Mouse (Mus musculus) neural tube, embryonic 15.5 days (tissue): Measurements from ENCODE around the gene Hsf4. TPM values are rescaled to one million over a fixed set of nuclear protein-coding genes. Genes with fewer than 3 reads are reported as not detected.
A peak's percentile ranks its signal among the peaks of the same experiment; 100 is the strongest.

Source experiments
- ATAC-seq: fragments of 200-750 bp; cut with Nextera tagmentation; 2 replicates; pipeline ENCODE4 v1.8.0; 2017; ENCODE audit warnings: mild to moderate bottlenecking, moderate TSS enrichment, moderate library complexity; ENCODE audit not compliant: low FRiP score
- H3K27ac ChIP-seq: fragments of 300-500 bp; sonication (generic); replicated peaks from 2 replicates; pipeline ENCODE4 v1.5.1; 2015; ENCODE audit warnings: mild to moderate bottlenecking, inconsistent platforms
- H3K27me3 ChIP-seq: fragments of 300-500 bp; sonication (generic); replicated peaks from 2 replicates; pipeline ENCODE4 v1.6.1; 2015; ENCODE audit warnings: inconsistent platforms
- H3K36me3 ChIP-seq: fragments of 300-500 bp; sonication (generic); 2 replicates; pipeline ENCODE4 v1.6.1; 2015; ENCODE audit warnings: inconsistent platforms
- H3K4me1 ChIP-seq: fragments of 300-500 bp; sonication (generic); 2 replicates; pipeline ENCODE4 v1.6.1; 2015; ENCODE audit warnings: inconsistent platforms
- H3K4me2 ChIP-seq: fragments of 300-500 bp; sonication (generic); 2 replicates; pipeline ENCODE4 v1.6.1; 2015; ENCODE audit warnings: inconsistent platforms, mild to moderate bottlenecking, moderate library complexity
- H3K4me3 ChIP-seq: fragments of 300-500 bp; sonication (generic); replicated peaks from 2 replicates; pipeline ENCODE4 v1.5.1; 2015; ENCODE audit warnings: mild to moderate bottlenecking, inconsistent platforms
- H3K9ac ChIP-seq: fragments of 300-500 bp; sonication (generic); replicated peaks from 2 replicates; pipeline ENCODE4 v1.6.1; 2015; ENCODE audit warnings: mild to moderate bottlenecking, inconsistent platforms
- H3K9me3 ChIP-seq: fragments of 300-500 bp; sonication (generic); replicated peaks from 2 replicates; pipeline ENCODE4 v1.6.1; 2016; ENCODE audit warnings: inconsistent platforms
- WGBS: fragments of 180-500 bp; shearing (Covaris S2); methylation state at CpG from one replicate; pipeline ENCODE4 v1.1.7; 2015; ENCODE audit warnings: mixed read lengths; 5-methylcytosine and 5-hydroxymethylcytosine counted together
- polyA plus RNA-seq: library from polyadenylated mRNA; unstranded; fragments of >200 nt; fragmentation: Nextera tagmentation; extraction: Ambion mirVana; gene quantifications from 2 replicates; pipeline ENCODE4 v1.2.1, GENCODE M21; 2015

Gene Hsf4
- polyA plus RNA-seq, 1 experiment from 2014 or later, result 0.92 TPM

- Histone ChIP-seq H3K4me3 (peak overlapping the region; percentile 75), H3K36me3 (peaks cover 44% of the 10 kb centered on the region), H3K27ac (peak overlapping the region; percentile 61; the same call in 1 of the 2 replicates), H3K9me3 (no peaks in the 10 kb centered on the region), H3K27me3 (no peaks in the 10 kb centered on the region; the same call in 1 of the 2 replicates), H3K4me2 (peak overlapping the region; percentile 90), H3K9ac (peak overlapping the region; percentile 82), H3K4me1 (peaks cover 26% of the 10 kb centered on the region)
- 0 out of 2 replicates have a peak, but pooled peaks have one; percentile 2 for ATAC-seq
- WGBS, result 67% methylated on average over 18 of the region's 18 CpGs
Observed at GRCm38 (mm10) chr8:105298351-105299252, 29.0 kb downstream of the Hsf4 start.

- no peak overlapping the region for H3K9ac ChIP-seq
- peaks cover 33% of the 10 kb centered on the region for H3K4me1 ChIP-seq
- peaks cover 52% of the 10 kb centered on the region for H3K36me3 ChIP-seq
- WGBS, result 97% methylated on average over 8 of the region's 8 CpGs
- H3K27me3 ChIP-seq, result no peaks in the 10 kb centered on the region; the same call in 1 of the 2 replicates
- no peak overlapping the region for H3K4me3 ChIP-seq
- no peak overlapping the region for H3K4me2 ChIP-seq
- no peaks in the 10 kb centered on the region for H3K9me3 ChIP-seq
- no peak for ATAC-seq
- no peak overlapping the region for H3K27ac ChIP-seq
Observed at GRCm38 (mm10) chr8:105299962-105300361, 30.4 kb downstream of the Hsf4 start.

DNA sequence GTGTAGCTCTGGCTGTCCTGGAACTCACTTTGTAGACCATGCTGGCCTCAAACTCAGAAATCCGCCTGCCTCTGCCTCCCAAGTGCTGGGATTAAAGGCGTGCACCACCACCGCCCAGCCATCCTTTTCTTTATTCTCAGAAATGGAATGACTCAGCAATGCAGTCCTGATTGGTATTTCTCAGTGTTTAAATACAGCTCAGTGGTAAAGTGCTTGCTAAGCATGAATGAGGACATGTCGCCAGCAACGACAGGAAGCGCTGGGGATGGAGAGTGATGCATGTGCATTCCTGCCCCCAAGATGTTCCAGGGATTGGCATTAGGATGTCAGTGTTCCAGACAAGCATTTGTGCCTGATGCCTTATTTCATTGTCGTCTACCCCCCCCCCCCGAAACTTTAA, 33.8 kb downstream of the Hsf4 start:
- H3K4me2 ChIP-seq, result no peak overlapping the region
- no peak overlapping the region for H3K9ac ChIP-seq
- peaks cover 34% of the 10 kb centered on the region for H3K4me1 ChIP-seq
- peaks cover 74% of the 10 kb centered on the region for H3K36me3 ChIP-seq
- WGBS, result 88% methylated on average over 8 of the region's 8 CpGs
- no peak overlapping the region for H3K4me3 ChIP-seq
- no peak for ATAC-seq
- H3K27ac ChIP-seq, result no peak overlapping the region
- H3K27me3 ChIP-seq, result no peaks in the 10 kb centered on the region
- no peaks in the 10 kb centered on the region for H3K9me3 ChIP-seq

DNA sequence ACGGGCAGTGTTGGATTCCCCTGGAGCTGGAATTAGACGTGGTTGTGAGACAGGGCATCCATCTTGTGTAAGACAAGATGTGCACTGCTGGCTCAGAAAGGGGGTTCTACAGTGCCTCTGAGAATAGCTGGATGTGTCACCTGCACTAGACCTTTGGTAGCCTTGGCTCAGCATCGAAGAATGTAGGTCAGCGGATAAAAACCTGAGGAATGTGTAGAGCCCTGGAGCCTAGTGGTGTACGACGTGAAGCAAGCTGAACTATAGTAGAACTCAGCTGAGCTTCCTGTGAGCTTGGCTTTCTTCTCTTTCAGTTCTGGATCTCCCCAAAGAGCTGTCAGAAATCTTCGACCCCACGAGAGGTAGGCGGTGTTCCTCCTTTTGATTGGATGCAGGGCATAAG, 34.3 kb downstream of the Hsf4 start:
- H3K36me3 ChIP-seq, result peaks cover 76% of the 10 kb centered on the region
- 77% methylated on average over 9 of the region's 9 CpGs for WGBS
- peaks cover 29% of the 10 kb centered on the region for H3K4me1 ChIP-seq
- no peaks in the 10 kb centered on the region for H3K9me3 ChIP-seq
- no peak overlapping the region for H3K4me2 ChIP-seq
- no peak overlapping the region for H3K9ac ChIP-seq
- H3K27ac ChIP-seq, result no peak overlapping the region
- no peak overlapping the region for H3K4me3 ChIP-seq
- no peak for ATAC-seq
- H3K27me3 ChIP-seq, result no peaks in the 10 kb centered on the region

DNA sequence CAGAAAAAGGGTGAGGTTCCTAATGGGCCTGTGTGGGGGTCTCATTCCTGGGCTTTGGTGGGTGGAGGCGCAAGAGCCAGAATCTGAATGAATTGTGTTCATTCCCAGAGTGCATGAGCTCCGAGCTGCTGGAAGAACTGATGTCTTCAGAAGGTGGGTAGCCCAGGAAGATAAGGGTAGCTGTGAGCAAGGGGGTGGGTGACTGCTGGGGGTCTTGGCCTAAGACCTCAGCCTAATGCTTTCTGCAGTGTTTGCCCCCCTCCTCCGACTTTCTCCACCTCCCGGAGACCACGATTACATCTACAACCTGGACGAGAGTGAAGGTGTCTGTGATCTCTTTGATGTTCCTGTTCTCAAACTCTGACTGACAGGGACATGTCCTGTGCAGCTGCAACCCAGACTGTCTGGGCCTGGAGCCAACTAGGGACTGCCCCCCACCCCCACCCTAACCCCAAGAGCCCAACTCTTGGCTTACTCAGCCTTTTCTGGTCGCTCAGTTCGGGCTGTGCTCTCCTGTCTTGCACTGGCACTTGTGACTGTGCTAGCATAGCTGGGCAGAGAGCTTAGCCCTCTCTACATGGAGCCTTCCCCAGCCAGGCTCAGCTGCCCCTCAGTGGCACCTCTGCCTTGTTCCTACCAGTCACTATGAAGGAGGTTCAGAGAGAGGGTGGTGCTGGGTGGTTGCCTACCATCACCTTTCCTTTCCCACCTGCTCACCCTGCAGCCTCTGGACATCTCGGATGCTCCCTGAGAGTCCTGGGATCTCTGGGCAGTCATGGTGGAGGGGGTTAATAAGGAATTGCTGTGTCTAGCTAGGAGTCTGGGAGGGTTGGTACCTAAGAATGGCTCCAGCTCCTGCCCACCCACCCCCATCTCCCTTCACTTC, 35.0 kb downstream of the Hsf4 start:
- Histone ChIP-seq H3K4me2 (no peak overlapping the region), H3K36me3 (peaks cover 78% of the 10 kb centered on the region), H3K9me3 (no peaks in the 10 kb centered on the region), H3K9ac (no peak overlapping the region), H3K27me3 (no peaks in the 10 kb centered on the region), H3K27ac (peak overlapping the region; percentile 48), H3K4me3 (no peak overlapping the region), H3K4me1 (peaks cover 24% of the 10 kb centered on the region)
- ATAC-seq, result no peak
- 72% methylated on average over 9 of the region's 9 CpGs for WGBS

DNA sequence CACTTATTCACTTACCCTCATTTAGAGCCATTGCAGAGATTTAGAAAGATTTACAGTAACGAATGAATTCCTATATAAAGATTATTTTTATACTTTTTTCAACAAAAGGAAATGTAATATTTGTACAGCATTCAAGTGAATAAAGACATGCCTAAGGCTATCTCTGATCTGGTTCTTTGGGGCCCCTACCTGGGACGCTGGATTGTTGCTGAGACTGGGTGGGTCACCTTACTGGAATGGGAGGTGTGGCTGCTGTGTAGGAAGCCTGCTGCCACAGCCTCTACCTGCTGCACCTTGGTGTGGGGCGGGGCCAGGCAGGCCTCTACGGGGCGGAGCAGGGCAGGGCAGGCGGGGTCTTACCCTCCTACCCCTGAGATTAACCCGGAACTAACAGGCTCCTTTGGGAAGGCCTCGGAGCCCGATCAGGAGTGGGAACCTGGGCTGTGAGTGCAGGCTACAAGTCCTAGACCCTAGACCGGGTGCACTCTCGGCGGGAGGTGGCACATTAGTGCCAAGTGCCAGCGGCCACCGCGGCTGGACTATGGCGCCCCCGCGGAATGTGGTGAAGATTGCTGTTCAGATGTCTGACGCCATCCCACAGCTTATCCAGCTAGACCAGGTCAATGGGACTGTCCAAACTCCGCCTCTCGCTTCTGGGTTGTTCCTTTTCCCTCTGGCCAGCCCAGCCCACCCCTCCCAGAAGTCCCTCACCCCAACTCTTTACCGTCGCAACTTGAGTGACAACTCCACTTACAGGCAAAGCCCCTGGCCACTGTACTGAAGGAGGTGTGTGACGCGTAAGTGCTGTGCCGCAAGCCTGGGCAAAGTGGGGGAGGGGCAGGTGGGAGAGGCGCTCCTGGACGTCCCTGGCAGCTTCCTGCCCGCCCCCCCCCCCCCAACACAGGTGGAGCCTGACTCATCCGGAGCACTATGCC, 35.9 kb downstream of the Hsf4 start, which contains the start of gene Elmo3:
Elmo3 (plus strand) TSS at position 391 of the 935 bp plus-strand sequence.
- WGBS, result 12% methylated on average over 30 of the region's 30 CpGs
- Histone ChIP-seq H3K4me3 (peak within 1 kb of the TSS; percentile 8), H3K4me2 (peak within 1 kb of the TSS; percentile 50), H3K4me1 (peaks cover 20% of the 10 kb centered on the region), H3K27ac (peak within 1 kb of the TSS; percentile 48), H3K9ac (no peak within 1 kb of the TSS), H3K27me3 (no peaks in the 10 kb centered on the region), H3K9me3 (no peaks in the 10 kb centered on the region), H3K36me3 (peaks cover 78% of the 10 kb centered on the region)
- ATAC-seq, result peak; percentile 55

DNA sequence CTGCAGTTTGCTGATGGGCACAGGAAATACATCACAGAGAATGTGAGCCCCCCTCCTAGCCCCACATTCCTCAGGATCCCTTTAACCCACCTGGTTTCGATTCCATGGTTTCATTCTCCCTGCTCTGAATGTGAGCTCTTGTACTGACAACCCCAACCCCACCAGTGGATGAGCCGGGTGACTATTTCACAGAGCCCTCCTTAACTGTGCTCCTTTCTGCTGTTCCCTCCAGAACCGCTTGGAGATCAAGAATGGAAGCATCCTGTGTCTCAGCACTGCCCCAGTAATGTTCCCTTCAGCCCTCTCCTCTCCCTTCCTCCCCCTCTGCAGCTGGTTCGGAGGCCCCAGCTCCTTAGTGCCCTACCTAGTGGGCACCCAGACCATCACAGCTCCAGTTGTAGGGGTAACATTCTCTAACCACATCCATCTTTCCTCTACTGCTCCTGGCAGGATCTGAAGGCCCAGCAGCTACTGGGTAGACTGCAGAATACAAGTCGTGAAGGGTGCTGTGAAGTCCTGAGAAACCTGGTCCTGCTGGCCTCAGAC, 36.6 kb downstream of the Hsf4 start:
- Histone ChIP-seq H3K4me2 (peak overlapping the region; percentile 50), H3K9ac (no peak overlapping the region), H3K9me3 (no peaks in the 10 kb centered on the region), H3K4me3 (no peak overlapping the region), H3K36me3 (peaks cover 74% of the 10 kb centered on the region), H3K27me3 (no peaks in the 10 kb centered on the region), H3K27ac (no peak overlapping the region), H3K4me1 (peaks cover 20% of the 10 kb centered on the region)
- 62% methylated on average over 5 of the region's 5 CpGs for WGBS
- ATAC-seq, result peak; percentile 14; the same call in 1 of the 2 replicates

DNA sequence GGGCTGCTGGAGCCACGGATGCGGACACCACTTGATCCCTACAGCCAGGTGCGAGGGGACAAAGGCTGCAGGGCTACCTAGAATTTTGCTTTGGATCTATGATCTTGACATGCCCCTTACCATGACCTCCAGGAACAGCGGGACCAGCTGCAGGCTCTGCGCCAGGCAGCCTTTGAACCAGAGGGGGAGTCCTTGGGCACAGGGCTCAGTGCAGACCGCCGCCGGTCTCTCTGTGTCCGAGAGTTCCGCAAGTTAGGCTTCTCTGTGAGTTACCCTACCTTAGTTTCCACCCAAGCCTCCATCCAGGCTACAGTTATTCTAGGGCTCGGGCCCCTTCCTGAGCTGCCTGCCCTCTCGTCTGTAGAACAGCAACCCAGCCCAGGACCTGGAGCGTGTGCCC, 38.1 kb downstream of the Hsf4 start:
- Histone ChIP-seq H3K9ac (no peak overlapping the region), H3K27ac (no peak overlapping the region), H3K4me3 (no peak overlapping the region), H3K9me3 (no peaks in the 10 kb centered on the region), H3K4me2 (no peak overlapping the region), H3K27me3 (no peaks in the 10 kb centered on the region), H3K4me1 (peaks cover 20% of the 10 kb centered on the region), H3K36me3 (peaks cover 74% of the 10 kb centered on the region)
- no peak for ATAC-seq
- 94% methylated on average over 13 of the region's 13 CpGs for WGBS

DNA sequence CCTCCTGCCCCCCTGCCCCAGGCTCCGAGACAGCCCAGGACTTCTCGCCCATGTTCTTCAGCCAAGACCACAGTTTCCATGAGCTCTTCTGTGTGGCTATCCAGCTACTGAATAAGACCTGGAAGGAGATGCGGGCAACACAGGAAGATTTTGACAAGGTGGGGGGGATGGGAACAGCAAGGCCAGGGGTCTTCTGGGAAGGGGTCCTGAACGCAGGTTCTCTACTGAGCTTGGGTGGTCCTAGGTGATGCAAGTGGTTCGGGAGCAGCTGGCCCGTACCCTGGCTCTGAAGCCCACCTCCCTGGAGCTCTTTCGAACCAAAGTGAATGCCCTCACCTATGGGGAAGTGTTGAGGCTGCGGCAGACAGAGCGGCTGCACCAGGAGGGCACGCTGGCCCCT, 38.8 kb downstream of the Hsf4 start:
- Histone ChIP-seq H3K4me1 (peaks cover 20% of the 10 kb centered on the region), H3K4me2 (no peak overlapping the region), H3K9ac (no peak overlapping the region), H3K4me3 (no peak overlapping the region), H3K36me3 (peaks cover 76% of the 10 kb centered on the region), H3K27me3 (no peaks in the 10 kb centered on the region), H3K9me3 (no peaks in the 10 kb centered on the region), H3K27ac (no peak overlapping the region)
- no peak for ATAC-seq
- WGBS, result 96% methylated on average over 10 of the region's 10 CpGs

- Histone ChIP-seq H3K36me3 (peaks cover 77% of the 10 kb centered on the region), H3K9ac (no peak overlapping the region), H3K27ac (no peak overlapping the region), H3K4me2 (no peak overlapping the region), H3K4me3 (no peak overlapping the region), H3K9me3 (no peaks in the 10 kb centered on the region), H3K27me3 (no peaks in the 10 kb centered on the region), H3K4me1 (peaks cover 20% of the 10 kb centered on the region)
- no peak for ATAC-seq
- WGBS, result 86% methylated on average over 15 of the region's 15 CpGs
Observed at GRCm38 (mm10) chr8:105309142-105309847, 39.7 kb downstream of the Hsf4 start.
